Mouse (Mus musculus) Patski (cell line): ENCODE results near the gene BC025920. TPM values are rescaled to one million over a fixed set of nuclear protein-coding genes. Genes with fewer than 3 reads are reported as not detected.

ENCODE experiments used
- ATAC-seq: fragments of 100-300 bp; one replicate; pipeline ENCODE4 v1.8.0; 2021
- CTCF ChIA-PET: fragments of 350-600 bp; sonication (Branson Sonifier 250); formaldehyde crosslinking; loops from one replicate; lab custom pipeline; 2022; ENCODE audit warnings: inconsistent platforms; lab: Charles Lee
- POLR2A ChIA-PET: fragments of 350-600 bp; sonication (Branson Sonifier 250); formaldehyde crosslinking; loops from one replicate; lab custom pipeline; 2022; ENCODE audit warnings: antibody characterized with exemption, inconsistent platforms; lab: Charles Lee
- DNase-seq: peaks from one replicate; pipeline ENCODE4 v3.0.0-alpha.2; 2011; ENCODE audit warnings: low read depth, low spot score
- H3K27me3 ChIP-seq: fragments of 371-371 bp; one replicate; pipeline ENCODE4 v1.5.1; 2021
- CTCF ChIP-seq: fragments of 100-300 bp; IDR thresholded peaks from one replicate; pipeline ENCODE4 v1.5.1; 2021
- in situ Hi-C: fragments of 300-500 bp; cut with MboI; formaldehyde crosslinking; loops from 3 replicates; pipeline ENCODE4 v1.11.1; 2018; ENCODE audit warnings: low pct_unique_long_range_greater_than_20kb, mixed read lengths
- polyA plus RNA-seq: library from polyadenylated mRNA; unstranded; gene quantifications from one replicate; pipeline ENCODE4 v1.2.3, GENCODE M21; 2021

Gene BC025920
- polyA plus RNA-seq, 1 experiment from 2014 or later, result 1.1 TPM

DNA sequence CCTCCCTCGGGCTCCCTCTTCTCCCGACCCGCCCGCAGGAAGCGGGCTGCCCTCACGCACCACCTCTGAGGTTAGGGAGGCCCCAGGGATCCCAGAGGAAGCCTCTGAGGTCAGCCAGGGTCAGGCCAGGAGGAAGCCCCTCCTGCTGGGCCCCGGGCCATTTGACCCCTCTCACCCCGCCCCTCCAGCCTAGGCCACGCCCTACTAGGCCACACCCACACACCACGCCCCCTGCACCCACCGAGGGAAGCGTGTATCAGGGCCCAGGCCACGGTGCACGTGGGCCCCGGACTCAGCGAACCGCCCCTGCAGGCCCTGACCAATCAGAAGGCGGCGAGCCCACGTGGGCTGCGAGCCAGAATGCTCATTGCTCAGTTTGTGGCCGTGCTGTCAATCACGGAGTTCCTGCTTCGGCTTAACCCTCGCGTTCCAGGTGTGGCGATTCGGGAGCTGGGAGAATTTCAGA lies 5.3 kb upstream of the BC025920 start, which contains the start of gene Tle6:
Tle6 (minus strand) TSS at position 336 of the 466 bp plus-strand sequence.
- H3K27me3 ChIP-seq, result no peaks in the 10 kb centered on the region
- ChIA-PET CTCF (interaction anchor here (1.1 kb wide), 1 partner anchor 15 kb away, joined by 3 read pairs; no protein-coding TSS in a partner anchor), POLR2A (interaction anchor here (1.0 kb wide), 1 partner anchor 38 kb away, joined by 3 read pairs; no protein-coding TSS in a partner anchor)
- no peak for ATAC-seq
- no peak for DNase-seq
- no peak for TF ChIP-seq CTCF
- in situ Hi-C loops, result loop anchor here (5.0 to 10.0 kb wide), 3 partner anchors 46 to 564 kb away; partner anchors contain the start of gene Aes

DNA sequence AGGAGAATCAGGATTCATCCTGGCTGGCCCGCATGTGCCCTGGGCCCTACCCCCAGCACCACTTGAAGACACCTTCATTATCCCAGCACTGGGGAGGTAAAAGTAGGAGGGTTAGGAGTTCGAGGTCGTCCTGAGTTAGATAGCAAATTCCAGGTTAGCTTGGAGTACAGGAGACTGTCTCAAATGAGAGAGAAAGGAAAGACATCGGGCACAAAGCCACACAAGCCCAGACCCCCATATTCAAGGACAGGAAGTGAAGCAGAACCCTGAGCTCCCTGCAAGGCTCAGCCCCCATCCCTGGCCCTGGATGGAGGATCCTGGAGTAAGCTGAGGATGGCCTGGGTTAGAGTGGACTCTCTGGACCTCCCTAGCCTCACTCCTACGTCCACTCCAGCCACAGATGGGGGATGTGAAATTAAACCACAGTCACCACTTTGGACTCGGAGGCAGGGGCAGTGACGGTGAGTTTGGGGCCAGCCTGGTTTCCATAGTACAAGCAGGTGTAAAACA lies 4.6 kb upstream of the BC025920 start:
- ChIA-PET CTCF (interaction anchor here (1.1 kb wide), 1 partner anchor 16 kb away, joined by 3 read pairs; no protein-coding TSS in a partner anchor), POLR2A (interaction anchor here (1.0 kb wide), 1 partner anchor 39 kb away, joined by 3 read pairs; no protein-coding TSS in a partner anchor)
- TF ChIP-seq CTCF, result no peak
- H3K27me3 ChIP-seq, result no peaks in the 10 kb centered on the region
- in situ Hi-C loops, result loop anchor here (5.0 to 10.0 kb wide), 3 partner anchors 47 to 563 kb away; partner anchors contain the start of gene Aes
- ATAC-seq (no peak), DNase-seq (no peak)

DNA sequence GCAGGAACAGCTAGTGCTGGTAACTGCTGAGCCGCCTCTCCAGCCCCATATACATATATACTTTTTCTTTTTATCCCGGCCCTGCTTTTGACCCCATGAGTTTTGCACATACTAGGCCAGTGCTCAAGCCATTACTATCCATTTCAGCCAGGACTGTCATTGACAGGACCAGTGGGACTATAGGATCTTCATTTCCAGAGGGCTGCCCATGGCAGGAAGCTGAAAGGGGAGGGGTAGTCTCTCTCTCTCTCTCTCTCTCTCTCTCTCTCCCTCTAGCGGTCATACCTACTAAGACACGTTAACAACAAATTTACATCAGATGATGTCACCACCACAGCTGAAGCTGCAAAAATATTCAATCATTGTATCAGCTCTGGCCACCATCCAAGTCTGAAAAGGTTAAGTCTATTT lies 3.3 kb upstream of the BC025920 start:
- TF ChIP-seq CTCF, result no peak
- POLR2A ChIA-PET, result interaction anchor here (0.5 to 0.6 kb wide), 3 partner anchors 31 to 41 kb away, joined by 3 to 8 read pairs (median 7); no protein-coding TSS in a partner anchor
- DNase-seq (no peak), ATAC-seq (no peak)
- CTCF ChIA-PET, result interaction anchor here (0.8 to 2.9 kb wide), 9 partner anchors 17 to 546 kb away, joined by 3 to 19 read pairs (median 4); no protein-coding TSS in a partner anchor
- no peaks in the 10 kb centered on the region for H3K27me3 ChIP-seq
- in situ Hi-C loops, result loop anchor here (5.0 to 10.0 kb wide), 3 partner anchors 48 to 562 kb away; partner anchors contain the start of gene Aes

DNA sequence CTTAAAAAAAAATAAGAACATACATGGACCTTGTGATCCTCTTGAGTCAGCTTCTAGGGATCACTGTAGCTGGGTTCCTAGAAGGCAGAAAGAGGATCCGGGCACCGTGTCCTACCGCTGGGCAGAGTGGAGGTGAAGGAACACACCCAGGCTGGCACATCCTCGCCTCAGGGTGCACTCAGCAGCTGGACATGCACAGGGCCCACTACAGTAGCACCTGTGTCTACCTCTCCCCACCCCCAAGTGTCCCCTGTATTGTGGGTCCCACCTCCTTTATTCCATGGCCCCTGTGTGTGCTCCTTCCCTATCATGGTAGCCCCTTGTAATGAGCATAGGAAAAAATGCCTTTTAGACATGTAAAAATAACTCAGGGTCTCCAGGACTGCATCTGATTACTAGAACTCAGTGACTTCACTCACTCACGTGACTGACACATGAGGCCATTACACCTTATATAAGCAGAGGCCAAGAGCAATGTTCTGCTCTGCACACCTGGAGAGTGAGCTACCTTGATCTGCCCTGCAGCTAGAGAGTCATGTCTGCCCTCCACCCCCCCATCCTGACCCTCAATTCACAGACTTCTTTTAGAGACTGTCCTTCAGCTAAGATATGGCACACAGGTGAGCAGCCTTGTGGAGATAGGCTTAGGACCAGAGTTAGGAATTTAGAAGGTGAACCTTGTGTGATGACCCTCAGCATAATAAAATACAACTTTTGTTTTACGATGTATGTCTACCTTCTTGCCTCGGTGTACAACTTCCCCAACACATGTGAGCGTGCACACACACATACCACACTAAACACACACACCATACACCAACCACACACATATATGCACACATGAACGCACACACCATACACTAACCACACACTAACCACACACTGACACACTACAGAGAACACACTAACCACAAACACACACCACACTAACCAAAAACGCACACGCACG lies 1.8 kb upstream of the BC025920 start:
- no peak for TF ChIP-seq CTCF
- POLR2A ChIA-PET, result interaction anchor here (0.6 to 1.4 kb wide), 8 partner anchors 8 to 54 kb away, joined by 3 to 7 read pairs (median 3); partner anchors contain the start of gene Aes
- in situ Hi-C loops, result loop anchor here (5.0 to 10.0 kb wide), 3 partner anchors 49 to 561 kb away; partner anchors contain the start of gene Aes
- no peak for DNase-seq
- ATAC-seq, result no peak
- CTCF ChIA-PET, result interaction anchor here (0.6 to 3.7 kb wide), 9 partner anchors 19 to 85 kb away, joined by 3 to 19 read pairs (median 3); partner anchors contain the start of gene Tle2
- no peaks in the 10 kb centered on the region for H3K27me3 ChIP-seq

DNA sequence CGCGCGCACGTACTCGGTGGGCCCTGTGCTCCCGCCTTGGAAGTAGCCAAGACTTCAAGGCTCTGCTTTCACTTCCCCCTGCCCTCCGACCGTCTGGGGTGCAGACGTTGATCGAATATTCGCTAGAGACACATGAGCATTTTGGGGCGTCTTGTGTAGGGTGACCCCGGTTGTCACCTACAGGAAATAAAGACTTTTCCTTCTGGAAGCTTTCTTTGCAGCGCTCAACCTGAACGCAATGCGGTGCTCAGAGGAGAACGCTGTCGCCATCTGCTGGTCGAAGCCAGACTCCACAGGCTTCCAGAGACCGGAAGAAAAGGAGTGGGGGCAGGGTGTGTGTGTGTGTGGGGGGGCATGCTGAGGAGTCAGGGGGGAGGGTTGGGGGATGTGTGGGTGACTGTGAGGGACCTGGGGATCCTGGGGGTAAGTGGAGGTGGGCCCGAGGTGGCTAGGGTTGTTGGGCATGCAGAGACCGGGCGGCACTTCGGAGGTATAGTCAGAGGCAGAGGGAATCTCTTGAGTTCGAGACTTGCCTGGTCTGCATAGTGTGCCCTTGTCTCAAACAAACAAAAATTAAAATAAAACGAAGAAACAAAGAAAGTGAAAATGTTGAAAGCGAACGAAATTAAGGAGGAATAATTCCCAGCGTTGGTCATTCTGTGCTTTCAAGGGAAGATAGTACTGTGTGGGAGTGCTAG lies 953 bp upstream of the BC025920 start:
- ChIA-PET CTCF (interaction anchor here (0.6 to 3.7 kb wide), 8 partner anchors 20 to 86 kb away, joined by 3 to 19 read pairs (median 4); partner anchors contain the start of gene Tle2), POLR2A (interaction anchor here (0.6 to 1.4 kb wide), 7 partner anchors 9 to 55 kb away, joined by 3 to 7 read pairs (median 3); partner anchors contain the start of gene Aes)
- no peak for ATAC-seq
- no peaks in the 10 kb centered on the region for H3K27me3 ChIP-seq
- peak; percentile 47 for DNase-seq
- peak; percentile 86 for TF ChIP-seq CTCF
- in situ Hi-C loops, result loop anchor here (5.0 to 10.0 kb wide), 3 partner anchors 50 to 560 kb away; partner anchors contain the start of gene Aes

DNA sequence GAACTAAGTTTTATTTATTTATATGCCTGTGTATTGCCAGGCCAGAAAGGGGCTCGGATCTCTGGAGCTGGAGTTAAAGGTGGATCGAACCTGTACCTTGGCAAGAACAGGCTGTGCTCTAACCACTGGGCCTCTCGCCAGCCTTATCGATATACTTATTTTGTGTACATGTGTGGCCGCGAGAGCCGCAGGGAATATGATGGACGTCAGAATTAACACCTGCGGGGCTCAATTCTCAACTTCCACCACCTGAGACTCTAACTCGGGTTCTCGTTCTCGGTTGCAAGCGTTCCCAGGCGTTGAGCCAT lies 450 bp upstream of the BC025920 start:
- no peak for TF ChIP-seq CTCF
- H3K27me3 ChIP-seq, result no peaks in the 10 kb centered on the region
- DNase-seq (no peak), ATAC-seq (no peak)
- in situ Hi-C loops, result loop anchor here (10.0 kb wide), 2 partner anchors 51 to 559 kb away; partner anchors contain the start of gene Aes
- ChIA-PET POLR2A (interaction anchor here (1.0 to 1.4 kb wide), 3 partner anchors 28 to 46 kb away, joined by 3 to 7 read pairs (median 3); partner anchors contain the start of gene Aes), CTCF (interaction anchor here (1.0 to 3.7 kb wide), 3 partner anchors 28 to 42 kb away, joined by 5 to 16 read pairs (median 6); no protein-coding TSS in a partner anchor)

DNA sequence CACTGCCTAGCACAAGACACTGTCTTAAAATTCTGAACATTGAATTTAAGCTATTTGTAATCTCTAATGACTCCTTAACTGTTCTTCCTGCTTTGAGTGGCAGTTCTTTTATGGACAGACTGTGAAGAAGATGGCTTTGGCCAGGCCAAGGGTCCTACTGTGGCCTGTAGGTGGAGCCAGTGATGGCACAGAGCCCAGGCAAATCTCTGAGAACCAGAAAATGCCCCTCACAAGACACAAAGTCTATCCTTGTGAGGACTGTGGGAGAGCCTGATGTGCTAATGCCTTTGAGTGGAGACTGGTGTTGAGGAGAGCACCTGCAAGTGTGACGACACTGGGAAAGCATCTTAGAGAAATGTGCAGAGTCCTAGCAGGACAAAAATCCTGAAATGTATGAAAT lies 2.2 kb downstream of the BC025920 start:
- TF ChIP-seq CTCF, result no peak
- ATAC-seq (no peak), DNase-seq (no peak)
- POLR2A ChIA-PET, result no interaction called here
- in situ Hi-C loops, result loop anchor here (10.0 kb wide), 2 partner anchors 54 to 556 kb away; partner anchors contain the start of gene Aes
- H3K27me3 ChIP-seq, result no peaks in the 10 kb centered on the region
- CTCF ChIA-PET, result no interaction called here

DNA sequence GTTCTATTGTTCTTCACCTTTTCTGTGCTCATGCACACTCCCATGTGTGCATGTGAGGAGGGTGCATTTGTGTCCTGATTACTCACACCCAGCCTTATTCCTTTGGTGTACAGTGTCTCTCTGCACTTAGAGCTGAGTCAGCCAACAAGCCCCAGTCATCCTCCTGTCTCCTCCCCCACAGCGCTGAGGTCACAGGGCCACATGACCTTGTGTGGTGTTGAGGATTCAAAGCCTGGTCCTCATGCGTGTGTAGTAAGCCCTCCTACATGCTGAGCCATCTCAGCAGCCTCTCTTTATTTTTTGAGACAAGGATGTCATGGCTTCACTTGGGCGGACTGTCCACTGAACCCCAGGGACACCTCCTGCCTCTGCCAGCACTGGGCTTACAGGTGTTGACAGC lies 6.7 kb downstream of the BC025920 start:
- no peak for TF ChIP-seq CTCF
- ChIA-PET POLR2A (no interaction called here), CTCF (no interaction called here)
- no peak for ATAC-seq
- DNase-seq, result no peak
- in situ Hi-C loops, result no loop called here
- no peaks in the 10 kb centered on the region for H3K27me3 ChIP-seq

DNA sequence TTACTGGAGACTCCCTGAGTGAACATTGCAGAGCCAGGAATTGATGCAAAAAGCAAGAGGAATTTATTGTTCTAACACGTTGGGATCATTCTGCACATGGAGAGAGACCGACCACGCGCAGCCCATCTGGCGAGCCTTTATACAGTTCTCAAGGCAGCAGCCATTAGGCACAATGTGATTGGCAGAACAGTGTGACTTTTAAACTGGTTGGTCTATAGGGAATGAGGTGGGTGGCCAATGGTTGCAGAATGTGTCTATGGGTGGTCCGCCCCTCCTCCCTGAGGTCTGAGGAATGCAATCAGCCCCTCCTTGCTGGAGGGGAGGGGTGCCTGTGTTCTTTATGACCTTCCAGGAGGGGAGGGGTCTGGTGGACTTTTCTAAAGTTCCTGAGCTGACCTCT lies 9.4 kb downstream of the BC025920 start:
- no peak for TF ChIP-seq CTCF
- ATAC-seq (no peak), DNase-seq (no peak)
- in situ Hi-C loops, result no loop called here
- ChIA-PET POLR2A (no interaction called here), CTCF (no interaction called here)
- H3K27me3 ChIP-seq, result no peaks in the 10 kb centered on the region
